Mouse (Mus musculus) adrenal gland, postnatal 14 days (tissue): Measurements from ENCODE around the gene Ccdc42. TPM values are rescaled to one million over a fixed set of nuclear protein-coding genes. Genes with fewer than 3 reads are reported as not detected.

Experiments
- DNase-seq: peaks from one replicate; pipeline ENCODE4 v3.0.0; 2021; ENCODE audit warnings: mixed read lengths
- long read RNA-seq, 2 experiments: library from polyadenylated mRNA; stranded (forward); transcript quantifications; one replicate each; pipeline ENCODE4 v2.0.0; 2021
- total RNA-seq: library from RNA; stranded (reverse); gene quantifications from 2 replicates; pipeline ENCODE4 v1.2.3, GENCODE M21; 2021

Gene Ccdc42
- total RNA-seq, result not detected in 2 replicates
- long read RNA-seq, experiment 1, result 0 reads
- long read RNA-seq, experiment 2, result 0 reads

DNA sequence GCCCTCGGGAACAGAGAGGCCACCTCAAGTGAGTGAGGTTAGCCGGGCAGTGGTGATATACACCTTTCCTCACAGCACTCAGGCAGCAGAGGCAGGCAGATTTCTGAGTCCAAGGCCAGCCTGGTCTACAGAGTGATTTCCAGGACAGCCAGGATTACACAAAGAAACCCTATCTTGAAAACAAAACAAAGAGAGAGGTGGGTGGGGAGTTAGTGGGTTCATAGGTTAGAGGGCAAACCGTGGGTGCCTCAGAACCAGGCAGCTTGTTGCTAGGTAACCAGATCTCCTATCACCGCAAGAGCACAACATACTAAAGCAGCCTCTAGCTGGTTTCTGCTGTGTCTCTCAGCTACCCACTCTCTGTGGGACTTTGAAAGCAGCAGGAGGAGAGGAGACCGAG is at the start of gene Ccdc42:
TSS of gene Ccdc42 (plus strand) at position 301 of the 400 bp plus-strand sequence.
- DNase-seq, result no peak

DNA sequence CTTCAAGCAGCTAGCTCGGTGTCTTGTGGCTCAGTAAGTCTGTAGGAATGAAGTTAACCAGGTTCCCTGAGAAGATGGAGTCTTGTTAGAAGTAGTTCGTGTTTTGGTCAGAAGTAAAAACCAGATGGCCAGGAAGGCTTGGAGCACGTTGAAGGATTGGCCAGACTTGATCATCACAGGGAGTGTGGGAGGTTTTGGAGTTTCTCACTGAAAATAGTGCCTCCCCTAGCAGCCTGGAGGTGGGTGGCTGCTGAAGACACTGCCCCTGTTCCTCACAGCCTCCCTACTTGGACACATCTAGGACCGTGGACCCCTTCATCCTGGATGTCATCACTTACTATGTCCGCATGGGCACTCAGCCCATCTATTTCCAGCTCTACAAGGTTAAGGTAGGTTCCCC is 47.2 kb upstream of the Ccdc42 start:
- DNase-seq, result no peak

DNA sequence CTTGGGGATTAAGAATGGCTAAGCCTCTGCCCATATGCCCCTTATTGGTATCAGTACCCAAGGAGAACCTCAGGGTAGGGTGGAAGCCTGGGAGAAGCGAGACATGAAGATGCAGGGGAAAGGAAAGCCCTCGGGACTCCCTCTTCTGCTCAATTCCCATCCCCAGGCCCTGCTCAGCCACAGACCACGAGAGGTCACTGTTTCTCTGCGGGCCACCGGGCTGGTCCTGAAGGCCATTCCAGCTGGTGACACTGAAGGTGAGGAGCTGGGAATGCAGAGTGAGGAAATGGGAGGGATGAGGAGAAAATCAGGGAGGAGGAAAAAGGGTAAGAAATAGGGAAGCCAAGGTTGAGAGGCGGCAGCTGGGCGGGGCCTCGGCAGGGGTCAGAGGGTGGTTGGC is 42.3 kb upstream of the Ccdc42 start:
- peak; percentile 50 for DNase-seq

DNA sequence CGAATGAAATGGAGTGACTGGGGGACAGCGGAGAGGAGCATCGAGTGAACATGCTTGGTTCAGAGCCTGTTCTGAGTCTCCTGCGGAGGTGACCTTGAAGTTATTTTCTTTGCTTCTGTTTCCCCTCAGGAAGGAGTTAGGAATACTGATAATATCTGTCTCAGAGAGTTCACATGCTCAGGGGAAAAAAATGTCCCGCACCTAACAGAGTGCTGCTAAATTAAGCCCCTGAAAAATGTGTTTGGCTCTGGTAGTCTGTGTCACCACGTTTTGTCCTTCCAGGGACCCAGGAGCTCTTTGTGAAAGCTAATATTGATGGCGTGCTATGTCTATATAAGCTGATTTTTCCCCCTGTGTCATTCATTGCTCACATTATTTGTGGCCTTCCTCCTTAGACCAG is 41.6 kb upstream of the Ccdc42 start:
- DNase-seq, result no peak

DNA sequence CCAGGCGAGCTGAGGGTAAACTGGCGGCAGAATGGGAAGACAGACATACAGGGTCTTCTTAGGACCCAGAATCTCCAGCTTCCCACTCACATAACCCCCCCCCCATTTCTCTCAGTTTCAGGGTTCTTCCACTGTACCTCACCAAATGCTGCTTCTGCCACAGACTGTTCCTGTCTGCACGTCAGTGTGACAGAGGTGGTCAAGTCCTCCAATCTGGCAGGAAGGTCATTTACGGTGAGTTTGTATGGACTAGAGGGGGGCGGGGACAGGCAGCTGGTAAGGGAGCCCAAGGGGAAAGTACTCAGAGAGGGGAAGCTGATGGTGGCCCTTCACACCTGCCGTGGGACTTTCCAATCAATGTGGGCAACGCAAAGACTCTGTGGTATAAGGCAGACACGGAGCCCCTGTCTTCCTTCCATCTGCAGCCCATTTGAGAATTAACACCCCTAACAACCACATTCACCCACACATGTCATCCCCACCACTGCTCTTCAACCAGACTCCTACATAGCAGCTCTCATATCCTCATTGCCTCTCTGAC is 41.1 kb upstream of the Ccdc42 start:
- DNase-seq, result no peak

DNA sequence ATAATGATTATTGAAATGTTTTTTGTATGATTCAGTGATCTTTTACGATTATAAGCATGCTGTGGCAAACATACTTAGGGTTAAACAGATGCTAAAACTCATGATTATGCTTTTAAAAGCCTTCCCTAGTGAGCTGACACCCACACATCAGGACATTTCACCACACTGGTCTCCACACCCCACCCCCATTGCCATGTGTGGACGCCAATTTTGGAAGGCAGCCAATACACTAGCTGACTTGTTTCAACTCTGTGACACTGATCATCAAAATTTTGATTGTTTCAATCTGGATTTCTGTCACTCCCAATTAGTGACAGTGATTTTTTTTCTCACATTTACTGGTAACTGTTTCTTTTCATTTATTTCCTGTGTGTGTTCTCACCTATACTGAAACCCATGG is 39.3 kb upstream of the Ccdc42 start:
- DNase-seq, result no peak

DNA sequence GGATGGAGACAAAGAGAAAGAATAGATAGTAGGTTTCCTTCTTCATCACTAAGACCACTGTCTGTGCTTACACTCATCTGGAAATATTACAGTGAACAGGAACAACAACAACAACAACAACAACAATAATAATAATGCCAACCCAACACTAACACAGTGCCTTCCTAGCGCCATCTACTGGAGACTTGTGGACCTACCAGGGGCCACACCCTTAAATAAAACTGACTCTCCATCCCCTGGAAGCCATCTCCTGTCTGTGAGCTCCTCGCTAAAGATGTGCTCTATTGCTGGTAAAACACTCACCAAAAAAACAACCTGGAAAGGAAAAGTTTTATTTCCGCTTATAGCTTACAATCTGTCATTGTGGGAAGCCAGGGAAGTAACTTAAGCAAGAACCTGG is 37.2 kb upstream of the Ccdc42 start:
- no peak for DNase-seq

DNA sequence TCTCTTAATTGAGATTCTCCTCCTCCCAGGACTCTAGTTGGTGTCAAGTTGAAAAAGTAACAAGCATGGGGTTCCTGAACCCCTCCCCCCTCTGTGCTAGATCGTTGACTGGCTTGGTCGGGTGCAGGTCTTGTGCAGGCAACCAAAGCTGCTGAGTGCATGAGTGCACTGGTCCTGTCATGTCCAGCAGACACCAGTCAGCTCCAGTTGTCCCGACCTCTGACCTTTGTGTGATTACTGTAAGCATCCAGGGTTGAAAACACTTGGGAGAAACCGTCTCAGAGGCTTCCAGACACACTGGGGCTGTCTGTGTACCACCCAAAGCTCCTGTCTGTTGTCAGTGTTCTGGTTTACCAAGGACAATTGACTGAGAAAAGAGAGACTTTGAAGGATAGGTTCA is 36.5 kb upstream of the Ccdc42 start:
- DNase-seq, result no peak

DNA sequence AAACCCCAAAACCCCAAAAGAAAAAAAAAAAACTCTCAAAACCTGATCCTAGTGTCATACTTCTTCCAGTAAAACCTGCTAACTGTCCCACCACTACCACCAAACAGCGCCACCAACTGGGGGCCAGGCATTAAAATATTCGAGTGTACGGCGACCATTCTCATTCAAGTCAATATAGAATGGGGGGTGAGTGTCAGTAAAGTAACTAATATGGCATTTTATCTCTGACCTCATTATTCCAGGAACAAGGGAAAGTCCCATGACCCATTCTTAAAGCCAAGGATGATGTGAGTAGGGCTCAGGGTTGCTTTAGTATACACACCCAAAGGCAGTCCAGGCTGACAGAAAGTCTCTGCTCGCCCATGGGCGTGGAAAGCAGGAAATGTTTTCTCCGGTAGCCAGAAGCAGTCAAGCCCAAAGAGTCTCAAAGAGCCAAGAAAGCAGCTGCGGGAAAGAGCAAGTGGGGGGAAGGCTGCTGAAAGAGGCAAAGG is 32.8 kb upstream of the Ccdc42 start:
- DNase-seq, result peak; percentile 69

DNA sequence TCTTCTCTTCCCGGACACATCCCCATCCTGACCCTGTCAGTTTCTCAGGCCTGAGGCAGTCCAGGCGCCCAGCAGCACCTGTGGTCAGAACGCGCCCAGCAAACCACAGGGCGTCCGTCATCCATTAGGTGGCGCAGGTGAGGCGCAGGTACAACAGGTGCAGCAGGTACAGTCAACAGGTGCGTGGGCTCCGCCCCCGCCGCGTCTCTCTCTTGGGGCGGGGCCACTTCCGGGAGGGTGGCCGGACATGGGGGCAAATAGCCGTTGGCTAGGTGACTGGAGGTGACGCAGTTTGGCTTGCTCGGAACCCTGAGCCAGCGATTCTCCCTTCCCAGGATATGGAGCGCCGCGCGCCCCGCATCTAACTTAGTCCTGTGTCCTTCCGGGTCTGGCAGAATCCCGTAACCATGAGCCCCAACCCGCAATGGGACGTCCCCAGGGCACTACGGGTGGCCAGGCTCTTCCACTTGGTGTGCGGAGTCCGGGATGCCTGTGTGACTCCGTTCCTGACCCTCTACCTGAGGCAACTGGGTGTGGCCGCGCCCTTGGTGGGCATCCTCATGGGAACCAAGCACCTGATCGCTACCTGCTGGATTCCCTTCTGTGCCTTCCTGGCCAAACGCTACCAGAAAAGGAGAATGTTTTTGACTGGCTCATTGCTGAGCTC is 30.8 kb upstream of the Ccdc42 start, which contains the start of gene Mfsd6l:
TSS of gene Mfsd6l (plus strand) at position 269 of the 667 bp plus-strand sequence.
- DNase-seq, result no peak

DNA sequence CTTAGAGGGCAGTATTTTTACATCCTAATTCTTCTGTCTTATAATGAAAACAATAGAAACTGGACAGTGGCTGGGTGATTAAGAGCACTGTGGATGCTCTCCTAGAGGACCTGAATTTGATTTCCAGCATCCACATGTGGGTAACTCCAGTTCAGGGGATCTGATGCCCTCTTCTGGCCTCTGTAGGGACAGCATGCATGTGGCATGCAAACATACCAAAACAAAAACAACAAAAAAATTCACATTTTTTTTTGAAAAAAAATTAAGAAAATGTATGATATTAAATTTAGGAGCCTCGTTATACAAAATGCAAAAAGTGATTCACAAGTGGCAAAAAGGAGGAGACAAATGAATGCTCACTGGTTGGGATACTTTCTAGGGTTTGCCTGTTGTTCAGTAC is 27.3 kb upstream of the Ccdc42 start:
- DNase-seq, result no peak

DNA sequence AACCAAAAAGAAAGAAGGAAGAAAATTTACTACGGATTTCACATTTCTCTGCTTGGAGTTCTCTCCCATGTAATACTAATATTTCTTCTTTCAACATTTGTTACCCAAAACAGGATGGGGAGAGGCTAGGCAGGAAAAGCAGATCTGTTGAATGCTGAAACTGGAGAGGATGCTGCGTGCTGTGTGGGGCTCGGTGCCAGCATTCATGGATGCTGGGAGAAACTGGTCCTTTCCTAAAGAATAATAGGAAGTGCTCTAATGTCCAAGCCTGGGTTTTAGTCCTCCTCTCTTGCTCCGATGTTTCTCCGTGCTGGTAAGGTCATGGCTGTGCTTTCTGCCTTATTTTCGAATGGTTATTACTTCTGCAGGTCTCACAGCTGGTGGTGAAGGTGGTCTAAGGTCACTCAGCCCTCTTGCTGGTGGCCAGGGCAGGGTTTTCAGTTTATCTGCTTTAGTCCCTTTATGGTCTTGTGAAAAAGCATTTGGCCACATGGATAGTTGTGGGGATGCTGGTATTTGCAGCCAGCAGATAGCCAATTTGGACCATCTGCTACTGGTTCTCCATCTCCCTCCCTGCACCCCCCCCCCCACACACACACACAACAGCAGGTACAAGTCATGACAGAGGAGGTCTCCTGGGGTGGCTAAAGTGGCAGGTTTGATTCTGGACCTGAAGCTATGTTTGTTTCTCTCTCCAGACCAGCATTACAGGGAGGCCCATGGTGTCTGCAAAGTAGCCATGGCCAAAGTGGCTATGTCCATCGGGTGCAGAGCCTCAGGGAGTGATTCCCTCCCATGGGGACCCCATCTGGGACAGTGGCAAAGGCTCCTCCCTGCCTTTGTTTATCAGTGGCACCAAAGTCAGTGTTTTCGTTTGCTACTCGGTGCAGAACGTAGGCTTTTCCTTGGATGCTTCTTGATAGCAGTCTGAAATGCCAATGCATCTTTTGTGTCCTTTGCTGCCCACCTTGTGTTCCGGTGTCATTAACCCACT is 24.6 kb upstream of the Ccdc42 start:
- DNase-seq, result no peak

DNA sequence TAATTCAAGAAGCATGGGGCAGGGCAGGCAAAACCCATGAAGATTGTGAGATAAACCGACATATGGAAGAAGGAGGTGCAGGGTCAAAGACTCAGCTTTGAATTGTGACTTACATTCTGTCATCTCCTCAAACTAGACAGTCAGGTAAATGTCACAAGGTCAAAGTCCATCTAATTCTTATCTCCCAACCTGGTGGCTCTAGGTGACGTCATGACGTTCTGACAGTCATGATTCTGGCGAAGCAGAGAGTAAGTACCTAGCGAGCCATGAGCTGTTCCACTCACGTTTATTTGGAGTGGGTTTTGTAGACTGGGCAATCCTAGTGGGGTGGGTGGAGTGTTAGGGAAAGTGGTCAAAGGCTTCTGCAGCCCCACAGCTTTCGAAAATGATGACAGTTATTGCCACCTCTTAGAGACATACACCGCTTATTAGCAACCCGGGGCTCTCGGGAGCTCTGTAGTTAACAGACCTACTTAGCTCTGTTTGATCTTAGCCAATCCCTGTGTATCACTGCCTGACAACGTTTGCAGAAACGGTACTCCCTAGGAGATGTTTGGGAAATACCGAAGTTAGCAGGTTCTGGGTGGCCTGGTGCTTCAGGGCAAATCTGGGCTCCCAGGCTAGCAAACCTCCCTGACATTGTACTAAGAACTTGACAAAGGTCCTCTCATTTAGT is 22.3 kb upstream of the Ccdc42 start:
- no peak for DNase-seq

DNA sequence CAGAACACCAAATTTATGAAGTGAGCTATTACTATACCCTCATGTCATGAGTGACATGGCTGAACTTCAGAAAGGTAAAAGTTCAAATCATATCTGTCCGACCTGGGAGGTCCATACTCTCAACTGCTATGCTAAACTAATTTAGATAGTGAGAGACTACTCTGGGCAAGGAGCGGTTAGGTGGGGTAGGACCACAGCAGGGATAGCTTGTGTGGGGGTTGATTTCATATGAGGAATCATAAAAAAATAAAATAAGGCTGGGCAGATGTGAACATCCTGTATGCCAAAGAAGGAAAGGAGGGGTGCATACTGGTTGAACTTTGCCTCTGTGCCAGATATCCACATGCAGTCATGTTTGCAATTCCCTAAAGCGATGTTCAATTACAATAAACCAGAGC is 21.8 kb upstream of the Ccdc42 start:
- no peak for DNase-seq

DNA sequence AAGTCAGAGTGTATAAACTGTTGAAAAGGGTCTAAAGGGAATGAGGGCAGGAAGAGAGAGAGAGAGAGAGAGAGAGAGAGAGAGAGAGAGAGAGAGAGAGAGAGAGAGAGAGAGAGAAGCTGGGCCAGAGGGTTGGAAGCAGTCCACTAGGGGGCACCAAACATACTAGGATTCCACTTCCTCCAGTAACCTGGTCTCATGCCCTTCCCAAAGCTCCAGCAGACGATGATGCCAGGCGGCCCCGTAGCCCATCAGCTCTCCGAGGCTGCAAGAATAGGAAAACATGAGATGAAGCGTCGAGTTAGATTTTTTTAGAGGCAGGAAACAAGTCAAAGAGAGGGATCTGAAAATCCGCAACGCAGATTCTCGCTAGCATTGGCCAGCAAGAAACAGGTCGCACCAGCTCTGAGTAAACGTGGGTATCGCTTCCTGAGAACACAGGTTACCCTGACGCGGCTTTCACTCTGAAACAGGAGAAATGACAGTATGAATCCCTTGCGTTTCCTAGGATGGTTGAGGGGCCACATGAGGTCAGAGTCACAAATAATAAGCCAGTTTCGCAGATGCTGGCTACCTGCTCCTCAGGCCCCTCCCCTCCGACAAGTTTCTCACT is 20.3 kb upstream of the Ccdc42 start:
- peak; percentile 83 for DNase-seq

DNA sequence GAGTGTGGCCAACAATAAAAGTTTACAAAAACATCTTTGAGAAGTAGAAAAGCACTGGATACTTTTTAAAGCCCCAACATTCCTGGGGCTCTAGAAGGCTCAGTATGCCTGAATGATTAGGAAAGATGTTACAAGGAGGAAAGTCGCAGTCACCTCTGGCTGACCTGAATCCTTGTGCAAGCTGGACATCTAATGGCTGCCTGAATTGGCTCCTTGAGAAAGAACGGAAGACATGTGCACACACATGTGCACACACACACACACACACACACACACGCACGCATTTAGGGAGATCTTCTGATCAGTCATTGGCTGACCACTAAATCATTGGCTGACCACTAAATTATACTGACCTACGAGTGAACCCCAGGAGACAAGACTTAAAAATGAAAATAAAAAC is 16.0 kb upstream of the Ccdc42 start:
- DNase-seq, result peak; percentile 25

DNA sequence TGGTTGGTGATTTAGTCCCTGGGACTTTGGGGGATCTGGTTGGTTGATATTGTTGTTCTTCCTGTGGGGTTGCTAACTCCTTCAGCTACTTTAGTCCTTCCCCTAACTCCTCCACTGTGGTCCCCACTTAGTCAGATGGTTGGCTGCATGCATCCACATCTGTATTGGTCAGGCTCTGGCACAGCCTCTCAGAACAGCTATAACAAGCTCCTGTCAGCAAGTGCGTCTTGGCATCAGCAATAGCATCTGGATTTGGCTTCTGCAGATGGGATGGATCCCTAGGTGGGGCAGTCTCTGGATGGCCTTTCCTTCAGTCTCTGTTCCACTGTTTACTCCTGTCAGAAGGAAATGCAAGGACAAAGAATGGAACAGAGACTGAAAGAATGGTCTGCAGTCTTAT is 9.7 kb upstream of the Ccdc42 start:
- DNase-seq, result no peak

DNA sequence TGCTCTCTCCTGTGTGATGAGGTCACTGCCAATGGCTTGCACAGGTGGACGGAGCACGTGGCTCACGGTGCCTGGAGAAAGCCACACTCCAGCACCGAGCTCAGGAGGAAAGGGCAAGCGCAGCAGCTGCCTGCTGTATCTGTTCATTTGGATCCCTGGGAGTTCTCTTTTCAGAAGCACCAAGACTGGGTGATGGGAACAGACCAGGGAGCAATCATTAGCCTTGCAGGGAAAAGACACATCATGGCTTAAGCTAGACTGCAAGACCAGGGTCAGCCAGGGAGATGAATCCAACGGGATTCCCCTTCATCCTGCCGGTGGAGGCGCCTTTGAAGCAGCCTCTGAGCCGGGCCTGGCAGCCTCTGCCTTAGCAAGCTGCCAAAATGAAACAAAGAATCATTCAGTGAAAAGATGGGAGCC is 7.3 kb upstream of the Ccdc42 start:
- peak; percentile 64 for DNase-seq

DNA sequence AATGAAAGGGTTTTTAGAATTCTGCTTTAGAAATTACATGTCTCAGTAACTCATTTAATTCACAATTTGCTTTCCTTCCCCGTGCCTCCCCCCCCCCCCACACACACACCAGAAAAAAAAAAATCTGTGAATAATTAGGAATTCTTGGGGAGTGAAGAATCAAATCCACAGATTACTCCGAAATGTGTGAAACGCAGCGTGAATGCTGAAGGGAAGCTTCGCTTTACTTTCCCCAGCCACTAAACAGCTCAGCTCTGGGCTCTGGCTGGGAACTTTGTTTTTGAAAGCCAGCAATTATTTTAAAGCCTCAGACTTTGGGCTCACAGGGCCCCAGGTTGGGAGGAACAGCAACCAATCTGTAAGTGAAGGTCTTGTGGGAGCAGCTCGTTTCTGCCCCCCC is 6.3 kb upstream of the Ccdc42 start:
- no peak for DNase-seq

DNA sequence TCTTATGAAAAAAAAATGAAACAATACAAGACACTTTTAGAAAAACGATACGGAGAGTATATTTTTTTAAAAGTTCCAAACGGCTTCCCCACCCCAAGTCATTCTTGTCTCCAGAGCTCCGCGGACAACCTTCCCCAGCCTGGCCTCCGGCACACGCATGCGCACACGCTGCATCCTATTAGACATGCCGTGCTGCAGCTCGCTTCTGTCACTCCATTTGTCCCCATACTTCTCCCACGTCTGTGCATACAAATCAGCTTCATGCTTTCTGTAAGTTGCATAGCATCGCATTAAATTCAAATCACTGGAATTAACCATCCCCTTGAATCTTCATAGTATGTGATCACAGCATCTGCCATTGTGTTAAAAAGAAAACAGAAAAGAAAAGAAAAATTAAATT is 3.6 kb upstream of the Ccdc42 start:
- DNase-seq, result no peak

DNA sequence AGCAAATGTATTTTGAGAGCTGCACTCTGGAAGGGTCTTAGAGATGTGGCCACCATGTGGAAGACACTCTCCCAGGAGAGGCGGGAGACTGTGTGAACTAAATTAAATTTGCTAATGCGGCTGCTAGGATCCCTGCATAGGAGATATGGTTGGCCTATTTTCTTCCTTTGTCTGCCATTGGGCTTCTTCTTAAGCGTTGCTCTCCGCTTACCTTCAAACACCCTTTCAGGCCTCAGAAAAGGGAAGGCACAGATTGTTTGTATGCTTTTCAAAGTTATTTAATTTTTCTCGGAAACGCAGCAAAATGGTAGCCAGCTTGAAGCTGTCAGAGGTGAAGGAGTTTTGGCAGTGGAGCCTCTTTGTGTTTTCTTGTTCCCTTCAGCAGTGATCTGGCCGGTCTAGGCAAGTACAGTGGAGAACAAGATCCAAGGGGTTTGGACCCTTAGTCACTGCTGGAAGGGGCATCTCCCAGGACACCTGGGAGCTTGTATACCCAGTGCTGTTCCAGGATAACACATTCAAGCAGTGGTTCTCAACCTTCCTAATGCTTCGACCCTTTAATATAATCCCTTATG is 2.8 kb upstream of the Ccdc42 start:
- no peak for DNase-seq

DNA sequence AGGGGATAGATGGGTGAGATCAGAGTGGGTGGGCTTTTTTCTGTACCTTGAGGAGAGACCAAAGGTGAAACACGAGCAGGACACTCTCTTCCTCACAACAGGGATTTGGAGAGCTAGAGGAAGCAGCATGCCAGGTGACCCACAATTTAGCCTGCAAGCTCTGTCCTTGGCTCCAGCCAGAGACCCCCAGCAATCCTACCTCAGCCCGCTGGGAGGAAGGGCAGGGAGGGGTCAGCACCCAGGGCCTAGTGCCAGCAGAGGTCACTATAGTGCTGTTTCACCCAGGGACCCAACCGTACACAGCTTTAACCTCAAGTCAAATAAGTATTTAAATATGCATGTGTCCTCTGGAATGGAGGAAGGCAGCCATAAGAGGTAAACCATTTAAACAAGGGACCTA is 931 bp upstream of the Ccdc42 start:
- no peak for DNase-seq
